Mouse (Mus musculus) cerebellum, adult 2 months (tissue): ENCODE measurements around the gene Slc15a1. TPM values are rescaled to one million over a fixed set of nuclear protein-coding genes. Genes with fewer than 3 reads are reported as not detected.

ENCODE experiments used
- DNase-seq, 2 experiments: peaks; one replicate each; pipeline ENCODE4 v3.0.0; 2021
- H3K27ac ChIP-seq: fragments of 200-500 bp; 2 replicates; pipeline ENCODE4 v1.5.1; 2012; ENCODE audit warnings: low read length, control low read depth, inconsistent platforms; ENCODE audit not compliant: insufficient read depth
- H3K27me3 ChIP-seq: fragments of 200-500 bp; 2 replicates; pipeline ENCODE4 v1.6.1; 2012; ENCODE audit warnings: inconsistent platforms, mild to moderate bottlenecking, low read length, moderate library complexity; ENCODE audit not compliant: control insufficient read depth, insufficient read depth
- H3K4me1 ChIP-seq: fragments of 200-500 bp; 2 replicates; pipeline ENCODE4 v1.6.1; 2011; ENCODE audit warnings: low read length; ENCODE audit not compliant: control insufficient read depth, insufficient read depth
- H3K4me3 ChIP-seq: fragments of 200-500 bp; replicated peaks from 2 replicates; pipeline ENCODE3; 2011; ENCODE audit warnings: mild to moderate bottlenecking, low read depth, low read length, control low read depth; ENCODE audit not compliant: insufficient read depth
- CTCF ChIP-seq: fragments of 200-500 bp; IDR thresholded peaks from 2 replicates; pipeline ENCODE4 v1.5.1; 2011; ENCODE audit warnings: low read depth, mild to moderate bottlenecking, control low read depth, low read length, moderate library complexity, borderline replicate concordance; ENCODE audit not compliant: insufficient read depth
- POLR2A ChIP-seq: fragments of 200-500 bp; IDR thresholded peaks from 2 replicates; pipeline ENCODE4 v1.6.1; 2011; ENCODE audit warnings: low read length, control low read depth, borderline replicate concordance; ENCODE audit not compliant: insufficient read depth
- WGBS: fragments of 180-500 bp; shearing (Covaris S2); methylation state at CpG from one replicate; pipeline ENCODE4 v1.1.7; 2018; 5-methylcytosine and 5-hydroxymethylcytosine counted together
- polyA plus RNA-seq: library from polyadenylated mRNA; depleted of rRNA; stranded (reverse); fragments of >200 nt; gene quantifications from 2 replicates; pipeline ENCODE4 v1.2.3, GENCODE M21; 2012

The Slc15a1 gene
- polyA plus RNA-seq, 1 experiment = not detected

DNA sequence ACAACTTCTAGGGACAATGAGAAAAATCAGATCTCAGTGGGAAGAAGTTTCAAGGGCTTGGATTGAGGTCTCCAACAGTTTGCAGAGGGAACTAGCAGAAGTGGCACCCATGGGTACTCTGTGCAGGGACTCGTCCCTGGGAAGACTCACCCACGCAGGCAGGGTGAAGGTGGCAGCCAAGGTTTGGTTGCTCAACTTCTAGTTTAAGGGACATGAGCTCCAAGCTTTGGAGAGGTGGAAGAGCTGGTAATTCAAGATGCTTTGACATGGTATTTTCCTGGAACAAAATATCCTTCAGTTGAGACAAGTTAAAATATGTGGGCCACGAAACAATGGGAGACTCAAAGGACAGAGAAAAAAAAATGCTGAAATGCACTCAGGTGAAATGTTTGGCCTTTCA, 29.4 kb upstream of the Slc15a1 start:
- 85% methylated on average over 3 of the region's 3 CpGs for WGBS
- TF ChIP-seq POLR2A (no peak), CTCF (no peak)
- H3K27me3 ChIP-seq = no peaks in the 10 kb centered on the region
- no peaks in the 10 kb centered on the region for H3K4me1 ChIP-seq
- no peak overlapping the region for H3K4me3 ChIP-seq
- DNase-seq = no peak
- no peak overlapping the region for H3K27ac ChIP-seq

DNA sequence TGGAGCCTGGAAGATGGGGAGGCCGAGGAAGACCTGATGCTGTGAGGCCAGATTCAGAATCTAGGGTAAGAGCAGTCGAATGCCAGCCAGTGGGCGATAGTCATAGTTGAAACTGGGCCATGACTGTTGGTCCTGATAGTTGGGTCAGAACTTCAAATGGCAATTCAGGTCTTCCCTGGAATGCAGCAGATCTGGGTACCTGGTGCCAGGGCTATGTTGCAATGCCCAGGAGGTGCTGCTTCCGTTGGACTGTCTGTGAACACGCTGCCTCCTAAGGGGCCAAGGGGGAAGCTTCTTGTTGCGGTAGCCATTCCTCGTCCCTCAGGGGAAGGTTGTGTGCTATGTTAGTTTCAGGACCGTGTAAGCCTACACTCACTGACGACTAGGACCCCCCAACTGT, 25.8 kb upstream of the Slc15a1 start:
- H3K4me1 ChIP-seq = no peaks in the 10 kb centered on the region
- H3K27ac ChIP-seq = no peak overlapping the region
- 81% methylated on average over 9 of the region's 9 CpGs for WGBS
- TF ChIP-seq CTCF (no peak), POLR2A (no peak)
- H3K4me3 ChIP-seq = no peak overlapping the region
- no peak for DNase-seq
- H3K27me3 ChIP-seq = no peaks in the 10 kb centered on the region

DNA sequence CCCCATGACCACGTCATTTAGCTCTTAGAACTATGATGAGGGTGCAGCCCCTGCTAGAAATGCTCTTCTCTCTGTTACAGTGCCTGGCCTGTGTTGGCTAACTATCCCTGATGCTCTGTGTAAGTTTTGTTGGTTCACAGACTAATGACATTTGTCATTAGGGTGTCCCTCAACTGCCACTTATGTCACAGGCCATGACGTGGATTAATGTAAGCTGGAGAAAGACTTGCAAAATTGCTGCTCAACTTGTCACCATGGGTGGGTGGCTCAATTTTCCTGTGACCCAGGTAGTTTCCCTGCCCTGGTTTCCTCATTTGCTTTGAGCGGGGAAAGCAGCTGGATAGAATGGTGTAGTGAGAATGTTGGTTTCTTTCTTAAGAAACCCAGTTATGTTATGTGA, 22.8 kb upstream of the Slc15a1 start:
- 90% methylated on average over 3 of the region's 3 CpGs for WGBS
- TF ChIP-seq CTCF (no peak), POLR2A (no peak)

DNA sequence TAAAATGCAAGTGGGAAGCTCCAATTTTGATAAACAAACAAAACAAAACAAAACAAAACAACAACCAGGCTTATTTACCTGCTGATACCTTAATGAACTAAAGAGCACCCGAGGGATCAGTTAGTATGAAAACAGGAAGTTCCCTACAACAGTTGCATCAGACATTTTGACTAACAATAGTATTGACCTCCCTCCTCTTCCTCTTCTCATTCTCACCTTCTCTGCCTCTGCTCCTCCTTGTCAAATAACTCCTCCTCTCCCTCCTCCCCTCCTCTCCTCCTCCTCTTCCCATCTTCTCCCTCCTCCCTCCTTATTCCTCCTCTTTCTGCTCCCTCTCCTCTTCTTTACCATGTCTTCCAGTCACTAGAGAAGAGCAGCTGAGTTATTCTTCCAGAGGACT, 22.1 kb upstream of the Slc15a1 start:
- no peak for DNase-seq
- Histone ChIP-seq H3K4me1 (no peaks in the 10 kb centered on the region), H3K4me3 (no peak overlapping the region), H3K27ac (no peak overlapping the region), H3K27me3 (no peaks in the 10 kb centered on the region)
- 84% methylated on average over 1 of the region's 1 CpGs for WGBS
- TF ChIP-seq POLR2A = no peak
- no peak for TF ChIP-seq CTCF

More for the DNA sequence above, 22.8 kb upstream of the Slc15a1 start:
- Histone ChIP-seq H3K27ac (no peak overlapping the region), H3K4me1 (no peaks in the 10 kb centered on the region), H3K27me3 (no peaks in the 10 kb centered on the region), H3K4me3 (no peak overlapping the region)
- DNase-seq = no peak

DNA sequence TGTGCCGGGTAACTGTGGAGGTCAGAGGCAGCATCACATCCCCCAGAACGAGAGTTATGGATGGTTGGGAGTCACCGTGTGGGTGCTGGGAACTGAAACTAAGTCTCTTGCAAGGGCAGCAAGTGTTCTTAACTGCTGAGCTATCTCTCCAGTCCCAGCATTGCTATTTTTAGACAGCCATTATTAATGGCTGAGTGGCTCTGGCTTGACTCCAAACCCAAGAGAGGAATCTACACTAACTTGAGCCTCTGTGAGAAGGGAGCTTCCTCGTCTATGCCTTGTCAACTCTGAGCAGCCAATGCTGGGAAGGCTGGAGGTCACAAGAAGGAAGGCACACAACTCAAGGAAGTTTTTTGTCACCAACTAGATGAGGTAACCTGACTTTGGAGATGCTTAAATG, 16.7 kb upstream of the Slc15a1 start:
- Histone ChIP-seq H3K27me3 (no peaks in the 10 kb centered on the region), H3K4me1 (peaks cover 6% of the 10 kb centered on the region; the same call in 1 of the 2 replicates), H3K27ac (no peak overlapping the region), H3K4me3 (no peak overlapping the region)
- peak in 1 of 2 experiments; percentile 31 for DNase-seq
- TF ChIP-seq POLR2A = no peak
- no peak for TF ChIP-seq CTCF
- WGBS = 38% methylated on average over 4 of the region's 4 CpGs

DNA sequence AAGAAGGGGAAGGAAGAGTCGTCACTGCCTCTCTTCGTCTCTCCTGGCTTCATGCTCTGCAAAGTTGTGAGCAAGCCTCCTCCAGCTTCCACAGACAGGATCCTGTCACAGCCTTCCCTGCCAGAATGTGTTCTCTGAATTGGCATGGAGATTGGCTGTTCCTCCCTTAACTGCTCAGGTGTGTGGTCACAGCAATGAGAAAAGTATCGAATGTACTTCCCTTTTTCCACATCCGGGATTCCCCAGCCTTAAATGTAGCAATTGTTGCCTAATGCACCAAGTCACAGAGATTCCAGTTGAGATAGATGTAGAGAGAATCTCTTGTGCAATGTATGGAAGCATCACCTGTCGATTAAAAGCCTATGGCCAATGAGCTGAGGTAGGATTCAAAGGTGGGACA, 11.8 kb upstream of the Slc15a1 start:
- no peak for DNase-seq
- H3K27me3 ChIP-seq = no peaks in the 10 kb centered on the region
- TF ChIP-seq CTCF (no peak), POLR2A (no peak)
- H3K4me3 ChIP-seq = no peak overlapping the region
- H3K27ac ChIP-seq = no peak overlapping the region
- 88% methylated on average over 5 of the region's 5 CpGs for WGBS
- H3K4me1 ChIP-seq = peaks cover 6% of the 10 kb centered on the region; the same call in 1 of the 2 replicates

DNA sequence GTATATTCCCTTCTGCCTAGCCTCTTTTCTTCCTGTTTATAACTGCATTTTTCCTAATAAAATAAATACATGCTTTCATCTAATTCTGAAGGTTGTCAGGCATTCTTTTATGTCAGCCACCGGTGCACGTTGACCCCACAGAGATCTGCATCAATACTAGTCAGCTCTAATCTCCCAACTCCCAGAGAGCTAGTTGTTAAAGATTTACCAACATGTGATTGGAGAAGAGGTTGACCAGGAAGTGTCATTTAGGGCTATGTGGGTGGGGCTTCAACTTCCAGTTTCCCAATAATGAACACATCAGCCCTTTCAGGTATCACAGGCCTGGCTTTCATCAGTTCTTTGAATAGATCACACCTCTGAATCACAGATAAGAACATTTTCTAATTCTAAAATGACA, 3.9 kb upstream of the Slc15a1 start:
- WGBS = 80% methylated on average over 2 of the region's 2 CpGs
- no peak for DNase-seq
- Histone ChIP-seq H3K4me1 (no peaks in the 10 kb centered on the region), H3K27me3 (no peaks in the 10 kb centered on the region; the same call in 1 of the 2 replicates), H3K4me3 (no peak overlapping the region), H3K27ac (no peak overlapping the region)
- TF ChIP-seq CTCF = no peak
- TF ChIP-seq POLR2A = no peak

DNA sequence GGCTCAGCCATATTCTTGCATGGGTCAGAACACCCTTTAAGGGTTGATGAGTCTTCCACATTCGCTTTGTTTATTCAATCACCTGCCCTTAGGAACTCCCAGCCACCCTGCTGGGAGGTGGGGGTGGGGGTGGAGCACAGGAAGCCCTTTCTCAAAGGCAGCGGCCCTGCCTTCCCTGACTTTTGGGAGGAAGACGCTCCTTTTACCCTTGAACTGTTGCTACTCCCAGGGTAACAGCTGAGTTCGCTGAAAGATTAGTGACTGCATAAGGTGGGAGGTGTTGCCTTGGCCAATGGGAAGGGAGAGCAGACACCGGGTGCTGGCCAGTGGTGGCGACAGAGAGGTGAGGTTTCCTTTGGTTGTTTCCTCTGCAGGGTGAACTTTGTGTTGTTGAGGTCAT, 1.3 kb upstream of the Slc15a1 start:
- TF ChIP-seq POLR2A = no peak
- Histone ChIP-seq H3K4me3 (no peak overlapping the region), H3K4me1 (no peaks in the 10 kb centered on the region), H3K27ac (no peak overlapping the region), H3K27me3 (no peaks in the 10 kb centered on the region; the same call in 1 of the 2 replicates)
- no peak for DNase-seq
- 45% methylated on average over 6 of the region's 6 CpGs for WGBS

DNA sequence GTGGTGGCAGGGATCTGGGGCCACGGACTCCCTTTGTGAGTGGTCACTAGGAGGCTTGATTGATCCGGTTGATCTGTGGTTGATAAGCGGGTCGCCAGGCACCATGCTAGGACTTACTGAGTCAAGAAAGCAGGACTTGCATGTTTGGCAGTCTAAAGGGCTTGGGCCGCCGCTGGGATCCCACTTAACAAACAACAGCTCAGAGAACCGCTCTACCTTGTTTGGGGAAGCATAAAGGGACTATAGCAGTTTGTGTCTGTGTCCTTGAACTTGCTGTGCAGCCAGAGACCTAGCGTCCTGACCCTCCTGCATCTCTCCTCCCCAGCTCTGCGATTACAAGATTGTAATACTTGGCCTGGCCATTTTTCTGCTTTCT, 421 bp upstream of the Slc15a1 start:
- no peaks in the 10 kb centered on the region for H3K4me1 ChIP-seq
- no peak for DNase-seq
- no peak overlapping the region for H3K27ac ChIP-seq
- H3K27me3 ChIP-seq = no peaks in the 10 kb centered on the region; the same call in 1 of the 2 replicates
- 40% methylated on average over 9 of the region's 9 CpGs for WGBS
- H3K4me3 ChIP-seq = no peak overlapping the region
- TF ChIP-seq POLR2A (no peak), CTCF (no peak)
